Mouse (Mus musculus) intestine, embryonic 15.5 days (tissue): Measurements from ENCODE around the gene 1700025G04Rik. TPM values are rescaled to one million over a fixed set of nuclear protein-coding genes. Genes with fewer than 3 reads are reported as not detected.

Experiments
- ATAC-seq: fragments of 200-750 bp; cut with Nextera tagmentation; 2 replicates; pipeline ENCODE4 v1.8.0; 2017; ENCODE audit warnings: moderate TSS enrichment, moderate library complexity
- H3K27ac ChIP-seq: fragments of 300-500 bp; sonication (generic); 2 replicates; pipeline ENCODE4 v1.5.1; 2015; ENCODE audit warnings: mild to moderate bottlenecking, inconsistent platforms
- H3K27me3 ChIP-seq: fragments of 300-500 bp; sonication (generic); replicated peaks from 2 replicates; pipeline ENCODE4 v1.6.1; 2015; ENCODE audit warnings: inconsistent platforms
- H3K36me3 ChIP-seq: fragments of 300-500 bp; sonication (generic); 2 replicates; pipeline ENCODE4 v1.6.1; 2015; ENCODE audit warnings: inconsistent platforms
- H3K4me1 ChIP-seq: fragments of 300-500 bp; sonication (generic); replicated peaks from 2 replicates; pipeline ENCODE4 v1.6.1; 2015; ENCODE audit warnings: inconsistent platforms
- H3K4me2 ChIP-seq: fragments of 300-500 bp; sonication (generic); replicated peaks from 2 replicates; pipeline ENCODE4 v1.6.1; 2015; ENCODE audit warnings: mild to moderate bottlenecking, inconsistent platforms
- H3K4me3 ChIP-seq: fragments of 300-500 bp; sonication (generic); replicated peaks from 2 replicates; pipeline ENCODE4 v1.5.1; 2015; ENCODE audit warnings: inconsistent platforms
- H3K9ac ChIP-seq: fragments of 300-500 bp; sonication (generic); 2 replicates; pipeline ENCODE4 v1.6.1; 2015; ENCODE audit warnings: inconsistent platforms
- H3K9me3 ChIP-seq: fragments of 300-500 bp; sonication (generic); 2 replicates; pipeline ENCODE4 v1.6.1; 2016; ENCODE audit warnings: inconsistent platforms
- WGBS: fragments of 180-500 bp; shearing (Covaris S2); methylation state at CpG from one replicate; pipeline ENCODE4 v1.1.7; 2015; 5-methylcytosine and 5-hydroxymethylcytosine counted together
- polyA plus RNA-seq: library from polyadenylated mRNA; unstranded; fragments of >200 nt; fragmentation: Nextera tagmentation; extraction: Ambion mirVana; gene quantifications from 2 replicates; pipeline ENCODE4 v1.2.1, GENCODE M21; 2015

The 1700025G04Rik gene
- polyA plus RNA-seq = 31.1 and 32.8 TPM in 2 replicates

DNA sequence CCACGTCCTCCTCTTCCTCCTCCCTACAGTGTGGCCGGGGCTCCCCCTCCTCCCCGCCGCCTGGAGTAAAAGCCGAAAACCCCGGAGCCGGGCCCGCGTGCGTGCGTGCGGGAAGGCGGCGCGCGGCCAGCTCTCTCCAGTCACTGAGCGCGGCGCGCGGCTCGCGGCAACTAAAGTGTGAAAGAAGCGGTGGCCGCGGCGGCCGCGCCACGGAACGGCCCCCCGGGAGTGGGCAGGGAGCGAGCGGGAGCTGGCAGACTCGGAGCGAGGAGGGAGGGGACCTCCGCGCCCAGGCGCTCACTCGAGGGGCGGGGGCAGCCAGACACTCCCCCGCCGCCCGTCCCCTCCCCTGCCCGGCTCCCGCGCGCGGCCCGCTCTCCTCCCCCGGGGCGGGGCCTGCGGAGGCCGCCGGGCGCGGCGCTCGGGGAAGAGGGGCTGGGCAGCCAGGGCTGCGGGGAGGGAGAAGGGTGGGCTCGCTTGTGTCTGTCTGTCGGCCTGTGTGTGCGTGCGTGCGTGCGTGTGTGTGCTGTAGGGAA, at the start of gene 1700025G04Rik:
Gene 1700025G04Rik (minus strand): TSS at position 108 of the 536 bp plus-strand sequence.
- H3K9ac ChIP-seq = peak within 1 kb of the TSS; percentile 90
- H3K9me3 ChIP-seq = no peaks in the 10 kb centered on the region
- peak within 1 kb of the TSS; percentile 94 for H3K4me3 ChIP-seq
- peak within 1 kb of the TSS; percentile 87 for H3K4me2 ChIP-seq
- H3K36me3 ChIP-seq = no peaks in the 10 kb centered on the region
- peaks cover 20% of the 10 kb centered on the region for H3K4me1 ChIP-seq
- under 1% methylated on average over 42 of the region's 66 CpGs for WGBS
- ATAC-seq = peak; percentile 95
- H3K27me3 ChIP-seq = no peaks in the 10 kb centered on the region
- peak within 1 kb of the TSS; percentile 91 for H3K27ac ChIP-seq

- H3K9ac ChIP-seq = no peak overlapping the region
- H3K36me3 ChIP-seq = no peaks in the 10 kb centered on the region
- no peak for ATAC-seq
- WGBS = 78% methylated on average over 4 of the region's 4 CpGs
- H3K27me3 ChIP-seq = no peaks in the 10 kb centered on the region
- H3K27ac ChIP-seq = no peak overlapping the region
- no peaks in the 10 kb centered on the region for H3K9me3 ChIP-seq
- no peaks in the 10 kb centered on the region for H3K4me1 ChIP-seq
- H3K4me3 ChIP-seq = no peak overlapping the region
- no peak overlapping the region for H3K4me2 ChIP-seq
Observed at GRCm38 (mm10) chr1:152139496-152139895, 49.6 kb upstream of the 1700025G04Rik start.

DNA sequence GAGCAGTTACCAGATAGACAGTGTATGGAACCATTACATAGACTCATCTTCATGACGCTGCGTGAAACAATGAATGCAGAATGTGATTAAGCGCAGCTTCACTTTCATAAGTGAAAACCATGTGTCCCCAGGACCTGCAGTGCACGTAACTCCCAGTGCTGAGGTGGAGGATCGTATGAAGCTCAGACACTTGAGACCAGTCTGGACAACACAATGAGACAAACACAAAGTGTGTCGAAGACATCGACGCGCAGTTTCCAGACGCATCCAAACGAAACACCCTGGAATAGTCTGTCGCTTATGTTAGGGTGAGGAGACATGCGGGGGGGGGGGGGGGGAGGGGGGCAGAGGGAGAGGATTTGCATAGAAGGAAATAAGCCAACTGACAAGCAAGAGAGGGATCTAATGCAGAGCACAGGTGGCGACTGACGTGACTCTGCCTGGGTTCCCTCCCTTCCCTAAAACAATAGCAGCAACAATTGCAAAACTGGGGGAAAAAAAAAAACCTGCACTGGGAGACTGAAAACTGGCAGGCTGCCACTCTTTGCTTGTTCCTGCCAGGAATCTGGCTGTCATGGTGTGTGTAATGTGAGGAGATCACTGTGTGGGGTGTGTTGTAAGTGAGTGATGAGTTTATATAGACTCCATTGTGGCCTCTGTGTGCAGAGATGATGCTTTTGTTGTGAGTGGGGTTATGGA, 40.3 kb upstream of the 1700025G04Rik start:
- no peaks in the 10 kb centered on the region for H3K27me3 ChIP-seq
- no peak overlapping the region for H3K9ac ChIP-seq
- H3K27ac ChIP-seq = no peak overlapping the region
- no peaks in the 10 kb centered on the region for H3K4me1 ChIP-seq
- WGBS = 73% methylated on average over 14 of the region's 15 CpGs
- no peaks in the 10 kb centered on the region for H3K36me3 ChIP-seq
- no peak overlapping the region for H3K4me3 ChIP-seq
- H3K4me2 ChIP-seq = no peak overlapping the region
- no peaks in the 10 kb centered on the region for H3K9me3 ChIP-seq
- ATAC-seq = no peak

DNA sequence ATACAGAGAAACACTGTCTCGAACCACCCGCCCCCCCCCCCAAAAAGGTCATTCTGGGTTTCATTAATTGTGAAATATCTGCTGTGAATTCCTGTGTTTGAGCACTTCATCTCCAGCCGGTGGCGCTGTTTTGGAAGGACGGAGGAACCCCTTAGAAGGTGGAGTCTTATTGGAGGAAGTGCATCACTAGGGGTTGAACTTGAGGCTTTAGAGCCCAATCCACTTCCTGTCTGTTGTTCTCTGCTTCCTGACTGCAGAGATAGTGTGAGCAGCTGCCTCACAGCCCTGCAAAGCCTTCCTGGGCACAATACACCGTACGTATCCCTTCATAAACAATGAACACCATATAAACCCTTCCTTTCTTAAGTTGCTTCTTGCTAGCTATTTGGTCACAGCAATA, 35.5 kb upstream of the 1700025G04Rik start:
- no peak overlapping the region for H3K9ac ChIP-seq
- H3K4me3 ChIP-seq = no peak overlapping the region
- H3K9me3 ChIP-seq = no peaks in the 10 kb centered on the region
- ATAC-seq = no peak
- H3K4me2 ChIP-seq = no peak overlapping the region
- no peaks in the 10 kb centered on the region for H3K4me1 ChIP-seq
- no peaks in the 10 kb centered on the region for H3K36me3 ChIP-seq
- H3K27ac ChIP-seq = no peak overlapping the region
- WGBS = 89% methylated on average over 7 of the region's 7 CpGs
- no peaks in the 10 kb centered on the region for H3K27me3 ChIP-seq

GRCm38 (mm10) chr1:152110123-152110522, 20.2 kb upstream of the 1700025G04Rik start:
- no peak overlapping the region for H3K4me2 ChIP-seq
- H3K36me3 ChIP-seq = no peaks in the 10 kb centered on the region
- no peaks in the 10 kb centered on the region for H3K4me1 ChIP-seq
- ATAC-seq = no peak
- H3K9ac ChIP-seq = no peak overlapping the region
- H3K4me3 ChIP-seq = no peak overlapping the region
- no peaks in the 10 kb centered on the region for H3K9me3 ChIP-seq
- WGBS = 92% methylated on average over 1 of the region's 1 CpGs
- no peak overlapping the region for H3K27ac ChIP-seq
- H3K27me3 ChIP-seq = no peaks in the 10 kb centered on the region

DNA sequence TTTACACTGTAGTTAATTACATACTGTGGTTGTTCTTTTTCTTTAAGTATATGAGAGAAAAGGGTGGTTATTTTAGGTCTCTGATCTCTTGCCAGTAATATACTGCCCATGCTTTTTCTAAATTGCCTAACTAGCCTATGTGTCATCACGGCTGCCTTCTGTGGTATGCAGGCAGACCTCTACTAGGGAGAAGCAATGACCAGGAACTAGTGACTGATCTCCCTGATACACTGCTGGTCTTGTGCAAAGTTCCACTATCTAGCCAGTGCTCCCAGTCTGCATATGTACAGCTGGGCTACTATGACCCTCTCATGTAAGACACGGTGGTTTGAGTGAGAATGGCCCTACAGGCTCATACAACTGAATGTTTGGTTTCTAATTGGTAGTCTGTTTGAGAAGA, 16.2 kb upstream of the 1700025G04Rik start:
- no peak for ATAC-seq
- H3K4me3 ChIP-seq = no peak overlapping the region
- H3K27me3 ChIP-seq = no peaks in the 10 kb centered on the region
- WGBS = 70% methylated on average over 2 of the region's 2 CpGs
- no peak overlapping the region for H3K9ac ChIP-seq
- H3K27ac ChIP-seq = no peak overlapping the region
- no peaks in the 10 kb centered on the region for H3K9me3 ChIP-seq
- H3K4me2 ChIP-seq = no peak overlapping the region
- no peaks in the 10 kb centered on the region for H3K4me1 ChIP-seq
- H3K36me3 ChIP-seq = no peaks in the 10 kb centered on the region

DNA sequence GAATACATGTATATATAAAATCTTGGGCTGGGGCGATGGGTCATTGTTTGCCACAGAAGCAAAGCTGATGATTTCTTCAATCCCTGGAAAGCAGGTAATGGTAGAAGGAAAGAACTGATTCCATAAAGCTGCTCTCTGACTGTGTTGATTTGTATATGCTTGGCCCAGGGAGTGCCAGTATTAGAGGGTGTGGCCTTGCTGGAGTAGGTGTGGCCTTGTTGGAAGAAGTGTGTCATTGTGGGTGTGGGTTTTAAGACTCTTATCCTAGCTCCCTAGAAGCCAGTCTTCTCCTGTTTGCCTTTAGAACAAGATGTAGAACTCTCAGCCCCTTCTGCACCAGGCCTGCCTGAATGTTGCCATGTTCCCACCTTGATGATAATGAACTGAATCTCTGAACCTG, 15.3 kb upstream of the 1700025G04Rik start:
- Histone ChIP-seq H3K4me3 (no peak overlapping the region), H3K4me1 (no peaks in the 10 kb centered on the region), H3K27me3 (no peaks in the 10 kb centered on the region), H3K9me3 (no peaks in the 10 kb centered on the region), H3K4me2 (no peak overlapping the region), H3K9ac (no peak overlapping the region), H3K36me3 (no peaks in the 10 kb centered on the region), H3K27ac (no peak overlapping the region)
- ATAC-seq = no peak
- 95% methylated on average over 1 of the region's 1 CpGs for WGBS

GRCm38 (mm10) chr1:152101746-152102145, 11.8 kb upstream of the 1700025G04Rik start:
- Histone ChIP-seq H3K27me3 (no peaks in the 10 kb centered on the region), H3K27ac (no peak overlapping the region), H3K36me3 (no peaks in the 10 kb centered on the region), H3K9me3 (no peaks in the 10 kb centered on the region), H3K4me1 (no peaks in the 10 kb centered on the region), H3K4me2 (no peak overlapping the region), H3K9ac (no peak overlapping the region), H3K4me3 (no peak overlapping the region)
- 47% methylated on average over 5 of the region's 5 CpGs for WGBS
- no peak for ATAC-seq

GRCm38 (mm10) chr1:152096045-152096444, 6.1 kb upstream of the 1700025G04Rik start:
- Histone ChIP-seq H3K27me3 (no peaks in the 10 kb centered on the region), H3K9me3 (no peaks in the 10 kb centered on the region), H3K9ac (no peak overlapping the region), H3K27ac (no peak overlapping the region), H3K36me3 (no peaks in the 10 kb centered on the region), H3K4me1 (no peaks in the 10 kb centered on the region), H3K4me2 (no peak overlapping the region), H3K4me3 (no peak overlapping the region)
- no peak for ATAC-seq
- 53% methylated on average over 3 of the region's 3 CpGs for WGBS

DNA sequence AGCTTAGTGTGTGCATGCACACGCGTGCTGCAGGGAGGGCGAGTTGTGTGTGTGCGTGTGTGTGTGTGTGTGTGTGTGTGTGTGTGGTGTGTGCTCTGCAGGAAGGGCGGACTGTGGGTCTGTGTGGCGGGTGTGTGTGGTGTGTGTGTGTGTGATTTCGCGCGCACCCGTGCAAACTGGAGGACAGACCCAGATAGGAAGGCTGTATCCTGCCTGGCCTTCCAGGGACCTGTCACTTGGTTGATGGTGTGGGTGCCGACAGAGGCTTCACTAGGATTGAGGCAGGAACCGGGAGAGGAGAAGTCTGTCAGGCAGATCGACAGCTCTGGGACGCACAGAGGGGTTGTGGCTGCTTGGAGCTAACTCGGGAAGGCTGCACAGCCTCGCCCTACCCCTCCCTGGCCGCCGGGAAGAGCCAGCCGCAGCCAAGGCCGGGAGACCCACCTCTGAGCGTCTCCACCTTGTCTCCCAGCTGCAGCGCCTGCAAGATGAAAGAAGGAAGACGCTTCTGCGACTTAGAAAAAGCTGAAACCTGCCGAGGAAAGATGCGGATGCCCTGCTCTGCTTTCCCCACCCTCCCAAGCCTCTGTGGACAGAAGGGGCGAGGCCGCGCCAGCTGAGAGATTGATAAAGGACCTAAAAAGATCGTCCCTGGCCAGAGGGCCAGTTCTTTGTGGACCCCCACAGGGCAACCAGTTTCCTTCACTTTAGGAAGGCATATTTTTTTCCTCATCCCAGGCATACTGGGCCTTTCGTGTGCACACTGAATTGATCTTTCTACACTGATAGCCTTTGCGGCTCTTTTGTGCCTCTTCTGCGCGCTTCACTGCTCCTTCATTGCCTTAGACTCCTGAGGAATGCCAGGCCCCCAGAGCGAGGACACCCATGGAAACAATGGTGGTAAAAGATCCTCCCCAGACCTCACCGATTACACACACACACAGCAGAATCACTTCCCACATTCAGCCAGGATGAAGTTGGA, 930 bp upstream of the 1700025G04Rik start:
- peak overlapping the region; percentile 90 for H3K9ac ChIP-seq
- peak; percentile 72 for ATAC-seq
- 2% methylated on average over 35 of the region's 36 CpGs for WGBS
- H3K4me3 ChIP-seq = peak overlapping the region; percentile 94
- no peaks in the 10 kb centered on the region for H3K9me3 ChIP-seq
- H3K36me3 ChIP-seq = no peaks in the 10 kb centered on the region
- H3K27ac ChIP-seq = peak overlapping the region; percentile 84
- H3K4me2 ChIP-seq = peak overlapping the region; percentile 87
- H3K27me3 ChIP-seq = no peaks in the 10 kb centered on the region
- H3K4me1 ChIP-seq = peaks cover 14% of the 10 kb centered on the region

- ATAC-seq = peak; percentile 21
- Histone ChIP-seq H3K4me3 (peak overlapping the region; percentile 94), H3K27me3 (no peaks in the 10 kb centered on the region), H3K27ac (peak overlapping the region; percentile 91), H3K36me3 (no peaks in the 10 kb centered on the region), H3K4me2 (peak overlapping the region; percentile 87), H3K9me3 (no peaks in the 10 kb centered on the region), H3K4me1 (peaks cover 25% of the 10 kb centered on the region), H3K9ac (peak overlapping the region; percentile 90)
- WGBS = under 1% methylated on average over 24 of the region's 25 CpGs
Observed at GRCm38 (mm10) chr1:152089526-152089925, 399 bp downstream of the 1700025G04Rik start.

DNA sequence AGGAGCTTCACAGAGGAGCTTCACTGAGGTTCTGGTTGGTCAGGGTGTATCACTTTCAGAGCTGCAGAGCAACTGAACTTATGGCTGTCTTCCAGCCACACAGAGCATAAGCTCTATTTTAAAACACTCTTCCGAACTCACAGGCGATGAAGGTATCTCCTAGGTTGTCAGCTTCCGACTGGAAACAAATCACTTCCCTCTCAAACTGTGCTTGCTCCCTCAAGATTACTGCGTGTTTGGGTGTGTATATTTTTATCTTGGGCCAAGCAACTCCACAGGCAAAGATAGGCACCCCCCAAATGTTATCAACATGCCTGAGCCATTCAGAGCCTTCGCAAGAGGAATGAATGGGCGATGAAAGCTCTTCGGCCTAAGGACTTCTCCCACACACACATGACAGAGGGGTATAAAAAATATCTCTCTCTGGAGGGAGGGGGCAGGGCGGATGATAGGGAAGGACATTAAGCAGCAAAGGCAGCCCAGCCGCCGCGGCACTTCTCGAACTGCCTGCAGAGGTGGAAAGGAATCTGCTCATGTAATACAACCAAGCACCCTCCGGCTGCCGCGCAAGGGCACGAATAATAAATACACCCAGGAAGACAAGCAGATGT, 1.0 kb downstream of the 1700025G04Rik start:
- ATAC-seq = no peak
- Histone ChIP-seq H3K4me3 (peak overlapping the region; percentile 94), H3K4me1 (peaks cover 28% of the 10 kb centered on the region), H3K9me3 (no peaks in the 10 kb centered on the region), H3K27ac (peak overlapping the region; percentile 91), H3K27me3 (no peaks in the 10 kb centered on the region), H3K9ac (peak overlapping the region; percentile 90), H3K4me2 (peak overlapping the region; percentile 87), H3K36me3 (no peaks in the 10 kb centered on the region)
- 4% methylated on average over 16 of the region's 16 CpGs for WGBS
